30 mouse cellular contexts compared by ENCODE assay signal in genomic region chr10:93501346-93501745, GRCm38 (mm10). TPM values are rescaled to one million over a fixed set of nuclear protein-coding genes. Genes with fewer than 3 reads are reported as not detected.
DNase-seq lines count a peak whose midpoint lies in the region; ATAC-seq and TF ChIP-seq lines count a peak whose summit lies in the region.
"Had no signal": no experiment of that assay in that cellular context is flagged by ENCODE, and none has a peak within 500 bp of the region (broad histone marks: within the 10 kb centered on the region; RNA-seq: fewer than 3 reads in every experiment).

No protein-coding gene starts in this region.

- H3K4me3 ChIP-seq in kidney, embryonic 15.5 days (replicated peaks): no peak overlapping the region
- H3K4me3 ChIP-seq in E14TG2a.4 (replicated peaks; ENCODE audit: low read length): 0 out of 2 replicates have a peak overlapping the region, but pooled peaks have one; percentile 7
- no peak overlapping the region for H3K4me3 ChIP-seq in limb, embryonic 13.5 days
- no peak overlapping the region for H3K4me3 ChIP-seq in heart, embryonic 10.5 days
- H3K4me3 ChIP-seq: forebrain, embryonic 13.5 days; heart, adult 2 months; heart, embryonic 13.5 days; hindbrain, embryonic 15.5 days; liver, embryonic 12.5 days; megakaryocyte, embryonic 14.5 days; midbrain, embryonic 12.5 days; myocyte; neural tube, embryonic 12.5 days had no signal

- no peaks in the 10 kb centered on the region for H3K9me3 ChIP-seq in kidney, embryonic 15.5 days (replicated peaks)
- no peaks in the 10 kb centered on the region for H3K9me3 ChIP-seq in E14TG2a.4 (ENCODE audit: low read length)
- no peaks in the 10 kb centered on the region for H3K9me3 ChIP-seq in limb, embryonic 13.5 days
- H3K9me3 ChIP-seq in heart, embryonic 10.5 days: no peaks in the 10 kb centered on the region
- H3K9me3 ChIP-seq: forebrain, embryonic 13.5 days; heart, embryonic 13.5 days; hindbrain, embryonic 15.5 days; liver, embryonic 12.5 days; megakaryocyte, embryonic 14.5 days; midbrain, embryonic 12.5 days; neural tube, embryonic 12.5 days had no signal

- H3K36me3 ChIP-seq in kidney, embryonic 15.5 days: no peaks in the 10 kb centered on the region
- H3K36me3 ChIP-seq in E14TG2a.4 (ENCODE audit: insufficient read depth, low read length): no peaks in the 10 kb centered on the region
- no peaks in the 10 kb centered on the region for H3K36me3 ChIP-seq in limb, embryonic 13.5 days
- no peaks in the 10 kb centered on the region for H3K36me3 ChIP-seq in heart, embryonic 10.5 days
- H3K36me3 ChIP-seq: heart, embryonic 13.5 days; hindbrain, embryonic 15.5 days; liver, embryonic 12.5 days; midbrain, embryonic 12.5 days; neural tube, embryonic 12.5 days had no signal

- 72% methylated on average over 10 of the region's 10 CpGs for WGBS in kidney, embryonic 15.5 days
- WGBS in limb, embryonic 13.5 days: 74% methylated on average over 10 of the region's 10 CpGs
- WGBS in heart, embryonic 10.5 days: 77% methylated on average over 10 of the region's 10 CpGs

- no peak for ATAC-seq in kidney, embryonic 15.5 days (replicated peaks; ENCODE audit: low FRiP score)
- no peak for ATAC-seq in limb, embryonic 13.5 days (ENCODE audit: low FRiP score, low read depth)
- ATAC-seq: forebrain, embryonic 13.5 days; liver, embryonic 12.5 days; liver, postnatal 0 days had no signal

- peaks cover 7% of the 10 kb centered on the region for H3K4me1 ChIP-seq in kidney, embryonic 15.5 days
- peaks cover 17% of the 10 kb centered on the region for H3K4me1 ChIP-seq in E14TG2a.4 (replicated peaks; ENCODE audit: low read depth, low read length)
- H3K4me1 ChIP-seq in limb, embryonic 13.5 days: peaks cover 9% of the 10 kb centered on the region
- H3K4me1 ChIP-seq in heart, embryonic 10.5 days: no peaks in the 10 kb centered on the region
- H3K4me1 ChIP-seq: forebrain, embryonic 13.5 days; heart, embryonic 13.5 days; hindbrain, embryonic 15.5 days; liver, embryonic 12.5 days; midbrain, embryonic 12.5 days; neural tube, embryonic 12.5 days had no signal

- H3K4me2 ChIP-seq in kidney, embryonic 15.5 days: 0 out of 2 replicates have a peak overlapping the region, but pooled peaks have one; percentile 32
- peak overlapping the region; percentile 15; the same call in 1 of the 2 replicates for H3K4me2 ChIP-seq in limb, embryonic 13.5 days (replicated peaks)
- H3K4me2 ChIP-seq: forebrain, embryonic 13.5 days; heart, embryonic 13.5 days; hindbrain, embryonic 15.5 days; liver, embryonic 12.5 days; midbrain, embryonic 12.5 days; neural tube, embryonic 12.5 days had no signal

- H3K27me3 ChIP-seq in kidney, embryonic 15.5 days: no peaks in the 10 kb centered on the region
- peaks cover 7% of the 10 kb centered on the region; the same call in 1 of the 2 replicates for H3K27me3 ChIP-seq in E14TG2a.4 (ENCODE audit: insufficient read depth, low read length)
- no peaks in the 10 kb centered on the region for H3K27me3 ChIP-seq in limb, embryonic 13.5 days
- no peaks in the 10 kb centered on the region; the same call in 1 of the 2 replicates for H3K27me3 ChIP-seq in heart, embryonic 10.5 days (ENCODE audit: insufficient read depth, poor library complexity, severe bottlenecking)
- H3K27me3 ChIP-seq: forebrain, embryonic 13.5 days; heart, embryonic 13.5 days; hindbrain, embryonic 15.5 days; liver, embryonic 12.5 days; midbrain, embryonic 12.5 days; neural tube, embryonic 12.5 days had no signal

- no peak for TF ChIP-seq CTCF in E14TG2a.4 (conservative IDR thresholded peaks at IDR 0.05; ENCODE audit: low read length)

- H3K9ac ChIP-seq in kidney, embryonic 15.5 days: no peak overlapping the region
- H3K9ac ChIP-seq in limb, embryonic 13.5 days: no peak overlapping the region
- H3K9ac ChIP-seq: forebrain, embryonic 13.5 days; heart, embryonic 13.5 days; hindbrain, embryonic 15.5 days; liver, embryonic 12.5 days; liver, postnatal 0 days; midbrain, embryonic 12.5 days; neural tube, embryonic 12.5 days had no signal

- no peak overlapping the region for H3K27ac ChIP-seq in kidney, embryonic 15.5 days
- H3K27ac ChIP-seq in limb, embryonic 13.5 days: no peak overlapping the region
- no peak overlapping the region for H3K27ac ChIP-seq in heart, embryonic 10.5 days
- H3K27ac ChIP-seq: forebrain, embryonic 13.5 days; heart, adult 2 months; heart, embryonic 13.5 days; hindbrain, embryonic 15.5 days; liver, embryonic 12.5 days; midbrain, embryonic 12.5 days; neural tube, embryonic 12.5 days had no signal

- no peak for DNase-seq in kidney, adult 11 months
- peak; percentile 18 for DNase-seq in ZHBTc4 (ENCODE audit: low read depth, low spot score)
- DNase-seq in heart, embryonic 10.5 days (ENCODE audit: low spot score): no peak
- DNase-seq in frontal cortex, adult 2 months (ENCODE audit: extremely low spot score in 1 of 2, low spot score in 1 of 2): no peak
- DNase-seq: adrenal gland, adult 8-10 months; cerebellum, adult 11 months; cerebellum, adult 9-10 months; cerebellum, postnatal 36 days; gastrocnemius, postnatal 36 days; heart, adult 2 months; heart, postnatal 10 days; kidney, adult 2 months; kidney, postnatal 14 days; layer of hippocampus, adult 9-11 months; liver, postnatal 0 days; lung, postnatal 36 days; spleen, adult 18-20 months; thymus, adult 2 months; thymus, postnatal 36 days had no signal

RNA-seq across cellular contexts. Expression of gene Hal, which starts 12.8 kb away (rescaled TPM):
- 0.14 and 0.21 TPM in 2 replicates for polyA plus RNA-seq in kidney, embryonic 15.5 days (2015; fragmentation: Nextera tagmentation; extraction: Ambion mirVana)
- 0.18 TPM in 1 of 2 replicates, not detected in the other for polyA plus RNA-seq in limb, embryonic 13.5 days (2015; fragmentation: Nextera tagmentation; extraction: Ambion mirVana)
- polyA plus RNA-seq in heart, embryonic 10.5 days (2016; fragmentation: Nextera tagmentation; extraction: Ambion mirVana): 0.05 and 0.33 TPM in 2 replicates
- 0.02 TPM in 1 of 2 replicates, not detected in the other for polyA plus RNA-seq in frontal cortex, adult 2 months (2012; rRNA removed)
- polyA plus RNA-seq: forebrain, embryonic 13.5 days; midbrain, embryonic 12.5 days had no signal

RNA-seq across cellular contexts. Expression of gene Amdhd1, which starts 38.5 kb away (rescaled TPM):
- polyA plus RNA-seq in kidney, embryonic 15.5 days (2015; fragmentation: Nextera tagmentation; extraction: Ambion mirVana): 0.62 and 1.1 TPM in 2 replicates
- polyA plus RNA-seq in limb, embryonic 13.5 days (2015; fragmentation: Nextera tagmentation; extraction: Ambion mirVana): 0.47 and 0.55 TPM in 2 replicates
- 0.26 and 1.5 TPM in 2 replicates for polyA plus RNA-seq in heart, embryonic 10.5 days (2016; fragmentation: Nextera tagmentation; extraction: Ambion mirVana)
- 0.16 and 0.42 TPM in 2 replicates for polyA plus RNA-seq in frontal cortex, adult 2 months (2012; rRNA removed)
- polyA plus RNA-seq: forebrain, embryonic 13.5 days; midbrain, embryonic 12.5 days; neural tube, embryonic 12.5 days had no signal

RNA-seq across cellular contexts. Expression of gene Ccdc38, which starts 39.1 kb away (rescaled TPM):
- 0.31 and 0.42 TPM in 2 replicates for polyA plus RNA-seq in kidney, embryonic 15.5 days (2015; fragmentation: Nextera tagmentation; extraction: Ambion mirVana)
- polyA plus RNA-seq in limb, embryonic 13.5 days (2015; fragmentation: Nextera tagmentation; extraction: Ambion mirVana): 0.28 and 0.32 TPM in 2 replicates
- polyA plus RNA-seq in heart, embryonic 10.5 days (2016; fragmentation: Nextera tagmentation; extraction: Ambion mirVana): 0.17 and 0.35 TPM in 2 replicates
- 0.02 TPM in 2 replicates for polyA plus RNA-seq in frontal cortex, adult 2 months (2012; rRNA removed)
- polyA plus RNA-seq: heart, adult 2 months; kidney, adult 2 months had no signal

RNA-seq across cellular contexts. Expression of gene Lta4h, which starts 48.1 kb away (rescaled TPM):
- 170 and 174 TPM in 2 replicates for polyA plus RNA-seq in kidney, embryonic 15.5 days (2015; fragmentation: Nextera tagmentation; extraction: Ambion mirVana)
- 225 and 237 TPM in 2 replicates for polyA plus RNA-seq in limb, embryonic 13.5 days (2015; fragmentation: Nextera tagmentation; extraction: Ambion mirVana)
- polyA plus RNA-seq in heart, embryonic 10.5 days (2016; fragmentation: Nextera tagmentation; extraction: Ambion mirVana): 236 and 246 TPM in 2 replicates
- 71.1 and 82.2 TPM in 2 replicates for polyA plus RNA-seq in frontal cortex, adult 2 months (2012; rRNA removed)
